Mouse (Mus musculus) kidney, postnatal 36 days (tissue): ENCODE data around the gene Slc27a2.

Source experiments
- DNase-seq, 2 experiments: peaks; one replicate each; pipeline ENCODE4 v3.0.0; 2021 to 2022; ENCODE audit warnings: mixed read lengths in 2 of 2

Gene Slc27a2

GRCm38 (mm10) chr2:126555533-126555932 lies 3.3 kb downstream of the Slc27a2 start:
- peak in 1 of 2 experiments; percentile 75 for DNase-seq

- no peak for DNase-seq
Measured at GRCm38 (mm10) chr2:126560094-126560493, 7.9 kb downstream of the Slc27a2 start.

GRCm38 (mm10) chr2:126563411-126564105 lies 11.4 kb downstream of the Slc27a2 start:
- DNase-seq = no peak

GRCm38 (mm10) chr2:126572163-126572562 lies 20.0 kb downstream of the Slc27a2 start:
- peak; percentile 41 to 65 for DNase-seq

- DNase-seq = no peak
Measured at GRCm38 (mm10) chr2:126572747-126573146, 20.5 kb downstream of the Slc27a2 start.

GRCm38 (mm10) chr2:126575391-126576176 lies 23.4 kb downstream of the Slc27a2 start:
- peak; percentile 56 to 69 for DNase-seq

GRCm38 (mm10) chr2:126577362-126577761 lies 25.2 kb downstream of the Slc27a2 start:
- DNase-seq = no peak

- DNase-seq = no peak
Measured at GRCm38 (mm10) chr2:126579282-126579681, 27.1 kb downstream of the Slc27a2 start.

- no peak for DNase-seq
Measured at GRCm38 (mm10) chr2:126583960-126584359, 31.8 kb downstream of the Slc27a2 start.

GRCm38 (mm10) chr2:126584621-126585369 lies 32.6 kb downstream of the Slc27a2 start:
- no peak for DNase-seq

GRCm38 (mm10) chr2:126587468-126587867 lies 35.3 kb downstream of the Slc27a2 start:
- no peak for DNase-seq

- no peak for DNase-seq
Measured at GRCm38 (mm10) chr2:126591304-126591703, 39.1 kb downstream of the Slc27a2 start.

- peak; percentile 61 to 91 for DNase-seq
Measured at GRCm38 (mm10) chr2:126593831-126594610, 41.8 kb downstream of the Slc27a2 start.

- no peak for DNase-seq
Measured at GRCm38 (mm10) chr2:126596347-126597072, 44.3 kb downstream of the Slc27a2 start.

GRCm38 (mm10) chr2:126597279-126598241 lies 45.4 kb downstream of the Slc27a2 start:
- DNase-seq = no peak

- DNase-seq = no peak
Measured at GRCm38 (mm10) chr2:126598359-126598758, 46.2 kb downstream of the Slc27a2 start.

GRCm38 (mm10) chr2:126599005-126599404 lies 46.8 kb downstream of the Slc27a2 start:
- no peak for DNase-seq

GRCm38 (mm10) chr2:126600533-126600932 lies 48.3 kb downstream of the Slc27a2 start:
- no peak for DNase-seq

- no peak for DNase-seq
Measured at GRCm38 (mm10) chr2:126601918-126602600, 49.9 kb downstream of the Slc27a2 start.
